Mouse (Mus musculus): ENCODE measurements at regions not wholly inside any gene's neighbourhood (a gene's known extent, or its start where the extent isn't known, plus 50 kb on each side); places are given as distances from the start of the nearest gene placed in this dataset.
"Not testable (repeated sequence)": the region's sequence is repeated elsewhere in the genome, so short reads cannot be mapped to it uniquely, and the experiment has no call there.

DNA sequence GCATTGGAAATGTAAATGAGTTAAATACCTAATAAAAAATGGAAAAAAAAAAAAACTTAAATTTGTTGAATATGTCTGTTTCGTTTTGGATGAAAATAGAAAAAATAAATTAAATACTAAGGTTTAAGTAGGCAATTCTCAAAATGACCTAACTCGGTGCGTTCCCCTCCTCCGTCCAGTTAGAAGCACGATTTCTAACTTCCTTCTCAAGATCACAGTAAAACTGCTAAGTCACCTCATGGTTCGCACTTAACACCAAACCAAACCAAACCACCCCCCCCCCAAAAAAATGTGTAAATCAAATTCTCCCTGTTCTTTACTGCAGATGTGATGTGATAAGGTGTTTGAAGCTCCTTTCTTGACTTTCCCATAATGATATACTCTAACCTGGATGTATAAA lies 296.8 kb downstream of the Rprm start:
- TF ChIP-seq CTCF (IDR thresholded peaks at IDR 0.05; ENCODE audit: borderline replicate concordance, insufficient read depth, low read length); POLR2A (IDR thresholded peaks at IDR 0.05; ENCODE audit: low read depth, low read length): not testable (repeated sequence)

Data from embryonic fibroblast, embryonic 13.5 days (primary cell).